Mouse (Mus musculus) erythroid progenitor cell, adult 5-6 weeks (primary cell): ENCODE measurements around the gene Olfr389. TPM values are rescaled to one million over a fixed set of nuclear protein-coding genes. Genes with fewer than 3 reads are reported as not detected.

ENCODE experiments used
- ATAC-seq: replicated peaks from 2 replicates; pipeline ENCODE4 v1.8.0; 2016; ENCODE audit warnings: moderate number of reproducible peaks, mild to moderate bottlenecking, moderate TSS enrichment, inconsistent platforms; ENCODE audit not compliant: poor library complexity, low FRiP score, severe bottlenecking
- total RNA-seq, 2 experiments: library from RNA; stranded (forward) in 1 of 2; stranded (reverse) in 1 of 2; fragments of 150-400 nt in 1 of 2; fragments of 186-747, 209-891 nt in 1 of 2; gene quantifications; 2 replicates each; pipeline versions ENCODE4 v1.2.3 to v1.2.4; 2015 to 2017; ENCODE audit warnings: low replicate concordance in 2 of 2

Olfr389 gene
- total RNA-seq (2015; ENCODE audit: low replicate concordance) (not detected in 2 replicates), total RNA-seq (2017; ENCODE audit: low replicate concordance) (not detected in 2 replicates)

GRCm38 (mm10) chr11:73780613-73781012 lies at the start of gene Olfr389:
Gene Olfr389, minus strand, starts transcription at chr11:73780713.
- ATAC-seq: no peak

DNA sequence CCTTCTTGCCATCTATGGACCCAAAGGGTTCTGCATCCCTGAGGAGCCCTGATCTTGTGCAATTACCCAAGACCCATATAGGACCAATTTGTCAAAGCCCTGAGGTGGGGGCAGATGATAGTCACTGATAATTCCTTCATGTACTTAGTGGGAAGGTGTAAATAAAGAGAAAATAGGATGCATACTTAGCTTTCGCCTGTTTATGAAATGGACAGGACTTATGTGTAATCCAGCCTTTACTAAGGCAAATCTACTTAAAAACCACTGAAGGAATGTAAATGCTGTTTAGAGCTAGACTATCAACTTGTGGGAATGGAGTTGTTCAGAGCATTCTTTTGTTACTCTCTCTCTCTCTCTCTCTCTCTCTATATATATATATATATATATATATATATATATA lies 36.4 kb upstream of the Olfr389 start, which contains the start of gene Olfr392:
Olfr392 (minus strand) TSS at position 101 of the 400 bp plus-strand sequence.
- ATAC-seq: no peak

DNA sequence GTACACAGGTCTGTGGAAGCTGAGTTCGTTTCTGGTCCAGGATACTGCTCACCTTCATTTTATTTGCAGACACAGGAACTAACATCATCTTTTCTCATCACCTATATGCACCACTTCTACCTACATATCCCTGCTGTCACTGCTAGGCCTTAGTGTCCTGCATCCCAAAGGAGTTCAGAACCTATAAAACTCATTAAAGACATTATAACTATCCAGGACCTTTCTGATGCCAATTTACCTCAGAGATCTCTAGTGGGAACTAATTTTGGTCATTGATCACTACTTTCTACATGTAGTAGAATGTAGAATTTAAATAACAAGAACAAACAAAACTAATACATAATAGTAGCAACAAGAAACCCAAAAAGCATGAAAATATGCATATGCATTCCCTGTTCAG lies 22.4 kb upstream of the Olfr389 start, which contains the start of gene Olfr391-ps:
Olfr391-ps (minus strand) TSS at position 101 of the 400 bp plus-strand sequence.
- no peak for ATAC-seq

DNA sequence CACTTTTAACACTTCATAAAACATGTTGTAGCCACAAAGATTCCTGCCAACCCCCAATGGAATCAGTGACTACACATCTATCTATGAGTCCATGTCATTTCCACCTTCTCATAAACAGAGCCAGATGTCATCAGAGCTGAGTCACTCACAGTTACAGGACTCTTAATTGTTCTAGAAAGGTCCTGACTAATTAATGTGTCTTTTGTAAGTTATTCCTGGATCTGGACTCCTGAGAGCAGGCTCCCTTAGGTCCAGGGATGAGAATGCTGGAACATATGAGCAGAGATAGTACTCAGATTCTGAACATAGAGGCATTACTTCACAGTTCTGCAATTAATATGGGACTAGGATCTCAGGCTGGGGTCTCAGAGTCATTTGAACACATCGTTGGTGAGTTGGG lies 2.2 kb upstream of the Olfr389 start, which contains the start of gene Olfr390:
Olfr390 (plus strand) TSS at position 301 of the 400 bp plus-strand sequence.
- no peak for ATAC-seq

GRCm38 (mm10) chr11:73759115-73759514 lies 21.4 kb downstream of the Olfr389 start:
- no peak for ATAC-seq

Other genes with a start within 250 kb of the Olfr389 start
- gene Olfr385, start 187.7 kb downstream of the Olfr389 start, total RNA-seq (2015; ENCODE audit: low replicate concordance): not detected in 2 replicates
- gene Olfr385, start 187.7 kb downstream of the Olfr389 start, total RNA-seq (2017; ENCODE audit: low replicate concordance): not detected in 2 replicates
- gene Olfr384, start 182.1 kb downstream of the Olfr389 start, total RNA-seq (2015; ENCODE audit: low replicate concordance): not detected in 2 replicates
- gene Olfr384, start 182.1 kb downstream of the Olfr389 start, total RNA-seq (2017; ENCODE audit: low replicate concordance): not detected in 2 replicates
- not detected in 2 replicates for gene Zfp735, start 91.9 kb downstream of the Olfr389 start, total RNA-seq (2015; ENCODE audit: low replicate concordance)
- not detected in 2 replicates for gene Zfp735, start 91.9 kb downstream of the Olfr389 start, total RNA-seq (2017; ENCODE audit: low replicate concordance)
- not detected in 2 replicates for gene Olfr390, start 2.3 kb upstream of the Olfr389 start, total RNA-seq (2015; ENCODE audit: low replicate concordance)
- not detected in 2 replicates for gene Olfr390, start 2.3 kb upstream of the Olfr389 start, total RNA-seq (2017; ENCODE audit: low replicate concordance)
- not detected in 2 replicates for gene Olfr391-ps, start 22.3 kb upstream of the Olfr389 start, total RNA-seq (2015; ENCODE audit: low replicate concordance)
- not detected in 2 replicates for gene Olfr391-ps, start 22.3 kb upstream of the Olfr389 start, total RNA-seq (2017; ENCODE audit: low replicate concordance)
- not detected in 2 replicates for gene Olfr392, start 36.3 kb upstream of the Olfr389 start, total RNA-seq (2015; ENCODE audit: low replicate concordance)
- not detected in 2 replicates for gene Olfr392, start 36.3 kb upstream of the Olfr389 start, total RNA-seq (2017; ENCODE audit: low replicate concordance)
- gene Olfr393, start 70.7 kb upstream of the Olfr389 start, total RNA-seq (2015; ENCODE audit: low replicate concordance): not detected in 2 replicates
- not detected in 2 replicates for gene Olfr393, start 70.7 kb upstream of the Olfr389 start, total RNA-seq (2017; ENCODE audit: low replicate concordance)
- gene Olfr394, start 110.1 kb upstream of the Olfr389 start, total RNA-seq (2015; ENCODE audit: low replicate concordance): not detected in 2 replicates
- under 0.01 TPM in 1 of 2 replicates, not detected in the other for gene Olfr394, start 110.1 kb upstream of the Olfr389 start, total RNA-seq (2017; ENCODE audit: low replicate concordance)
- not detected in 2 replicates for gene Olfr395, start 128.6 kb upstream of the Olfr389 start, total RNA-seq (2015; ENCODE audit: low replicate concordance)
- not detected in 2 replicates for gene Olfr395, start 128.6 kb upstream of the Olfr389 start, total RNA-seq (2017; ENCODE audit: low replicate concordance)
- gene Olfr23, start 156.0 kb upstream of the Olfr389 start, total RNA-seq (2015; ENCODE audit: low replicate concordance): not detected in 2 replicates
- gene Olfr23, start 156.0 kb upstream of the Olfr389 start, total RNA-seq (2017; ENCODE audit: low replicate concordance): not detected in 2 replicates
- not detected in 2 replicates for gene Olfr397, start 180.1 kb upstream of the Olfr389 start, total RNA-seq (2015; ENCODE audit: low replicate concordance)
- not detected in 2 replicates for gene Olfr397, start 180.1 kb upstream of the Olfr389 start, total RNA-seq (2017; ENCODE audit: low replicate concordance)
- not detected in 2 replicates for gene Olfr398, start 209.7 kb upstream of the Olfr389 start, total RNA-seq (2015; ENCODE audit: low replicate concordance)
- not detected in 2 replicates for gene Olfr398, start 209.7 kb upstream of the Olfr389 start, total RNA-seq (2017; ENCODE audit: low replicate concordance)